Mouse (Mus musculus): ENCODE data around the gene Col4a2.

Gene Col4a2

GRCm38 (mm10) chr8:11296282-11296943, 16.2 kb upstream of the Col4a2 start:
- no peak for DNase-seq (ENCODE audit: low read depth, low spot score)

GRCm38 (mm10) chr8:11297141-11297838, 15.3 kb upstream of the Col4a2 start:
- DNase-seq (ENCODE audit: low read depth, low spot score): no peak

- no peak for DNase-seq (ENCODE audit: low read depth, low spot score)
Observed at GRCm38 (mm10) chr8:11298531-11299316, 13.9 kb upstream of the Col4a2 start.

GRCm38 (mm10) chr8:11299317-11299602, 13.3 kb upstream of the Col4a2 start:
- DNase-seq (ENCODE audit: low read depth, low spot score): no peak

- DNase-seq (ENCODE audit: low read depth, low spot score): no peak
Observed at GRCm38 (mm10) chr8:11300436-11300835, 12.2 kb upstream of the Col4a2 start.

GRCm38 (mm10) chr8:11304027-11304601, 8.5 kb upstream of the Col4a2 start:
- DNase-seq (ENCODE audit: low read depth, low spot score): no peak

GRCm38 (mm10) chr8:11305539-11305938, 7.1 kb upstream of the Col4a2 start:
- DNase-seq (ENCODE audit: low read depth, low spot score): no peak

- DNase-seq (ENCODE audit: low read depth, low spot score): no peak
Observed at GRCm38 (mm10) chr8:11307451-11307850, 5.2 kb upstream of the Col4a2 start.

- no peak for DNase-seq (ENCODE audit: low read depth, low spot score)
Observed at GRCm38 (mm10) chr8:11308570-11308998, 4.0 kb upstream of the Col4a2 start.

GRCm38 (mm10) chr8:11309226-11309625, 3.4 kb upstream of the Col4a2 start:
- DNase-seq (ENCODE audit: low read depth, low spot score): no peak

- DNase-seq (ENCODE audit: low read depth, low spot score): no peak
Observed at GRCm38 (mm10) chr8:11310049-11310448, 2.6 kb upstream of the Col4a2 start.

- DNase-seq (ENCODE audit: low read depth, low spot score): no peak
Observed at GRCm38 (mm10) chr8:11311681-11312348, 790 bp upstream of the Col4a2 start.

- DNase-seq (ENCODE audit: low read depth, low spot score): no peak
Observed at GRCm38 (mm10) chr8:11313176-11314111, 839 bp downstream of the Col4a2 start.

- no peak for DNase-seq (ENCODE audit: low read depth, low spot score)
Observed at GRCm38 (mm10) chr8:11314613-11315012, 2.0 kb downstream of the Col4a2 start.

GRCm38 (mm10) chr8:11315179-11315943, 2.8 kb downstream of the Col4a2 start:
- DNase-seq (ENCODE audit: low read depth, low spot score): no peak

GRCm38 (mm10) chr8:11316118-11316517, 3.5 kb downstream of the Col4a2 start:
- no peak for DNase-seq (ENCODE audit: low read depth, low spot score)

- no peak for DNase-seq (ENCODE audit: low read depth, low spot score)
Observed at GRCm38 (mm10) chr8:11319405-11319804, 6.8 kb downstream of the Col4a2 start.

- no peak for DNase-seq (ENCODE audit: low read depth, low spot score)
Observed at GRCm38 (mm10) chr8:11321841-11322240, 9.2 kb downstream of the Col4a2 start.

GRCm38 (mm10) chr8:11322724-11323585, 10.3 kb downstream of the Col4a2 start:
- DNase-seq (ENCODE audit: low read depth, low spot score): no peak

Measured in retina, postnatal 7 days (tissue).